Mouse (Mus musculus): Measurements from ENCODE around the gene Hoxb9. TPM values are rescaled to one million over a fixed set of nuclear protein-coding genes. Genes with fewer than 3 reads are reported as not detected.
A peak's percentile ranks its signal among the peaks of the same experiment; 100 is the strongest.

Hoxb9 gene
- polyA plus RNA-seq, 2 experiments = 0.01 TPM; not detected in 1

- H3K4me2 ChIP-seq (ENCODE audit: low read depth) = peak overlapping the region; percentile 41; the same call in 1 of the 2 replicates
- H3K27ac ChIP-seq = no peak overlapping the region
- H3K4me3 ChIP-seq (ENCODE audit: insufficient read depth in 1 of 2, low read depth in 2 of 2, low read length in 2 of 2) = peak overlapping the region; percentile 6 to 45
- no peaks in the 10 kb centered on the region for H3K36me3 ChIP-seq (replicated peaks; ENCODE audit: control insufficient read depth, insufficient read depth, low read depth)
- H3K9me3 ChIP-seq (ENCODE audit: control insufficient read depth, low read length) = no peaks in the 10 kb centered on the region
- DNase-seq (ENCODE audit: low read depth in 3 of 3, low spot score in 3 of 3) (no peak), ATAC-seq (ENCODE audit: insufficient read depth) (no peak)
- WGBS (ENCODE audit: insufficient replicate concordance) = under 1% methylated on average over 29 of the region's 29 CpGs
- peaks cover 76% of the 10 kb centered on the region for H3K27me3 ChIP-seq (ENCODE audit: control insufficient read depth, insufficient read depth, low read length)
- no peak for TF ChIP-seq CTCF (IDR thresholded peaks at IDR 0.05; ENCODE audit: low read depth)
- TF ChIP-seq EP300 (IDR thresholded peaks at IDR 0.05; ENCODE audit: low read depth) = no peak
- no peak overlapping the region for H3K9ac ChIP-seq (replicated peaks)
- no peaks in the 10 kb centered on the region for H3K4me1 ChIP-seq (replicated peaks; ENCODE audit: control insufficient read depth in 2 of 2, insufficient read depth in 2 of 2, low read length in 1 of 2)
These were observed 48.7 kb downstream of the Hoxb9 start for GRCm38 (mm10) chr11:96319910-96320309.

- ATAC-seq (ENCODE audit: insufficient read depth) (no peak), DNase-seq (ENCODE audit: low read depth in 3 of 3, low spot score in 3 of 3) (no peak)
- Histone ChIP-seq H3K9me3 (ENCODE audit: control insufficient read depth, low read length) (no peaks in the 10 kb centered on the region), H3K27me3 (ENCODE audit: control insufficient read depth, insufficient read depth, low read length) (peaks cover 76% of the 10 kb centered on the region), H3K9ac (replicated peaks) (no peak overlapping the region), H3K36me3 (replicated peaks; ENCODE audit: control insufficient read depth, insufficient read depth, low read depth) (no peaks in the 10 kb centered on the region), H3K4me1 (replicated peaks; ENCODE audit: control insufficient read depth in 2 of 2, insufficient read depth in 2 of 2, low read length in 1 of 2) (no peaks in the 10 kb centered on the region), H3K27ac (no peak overlapping the region), H3K4me2 (ENCODE audit: low read depth) (no peak overlapping the region), H3K4me3 (ENCODE audit: insufficient read depth in 1 of 2, low read depth in 2 of 2, low read length in 2 of 2) (no peak overlapping the region)
- no peak for TF ChIP-seq EP300 (IDR thresholded peaks at IDR 0.05; ENCODE audit: low read depth)
- TF ChIP-seq CTCF (IDR thresholded peaks at IDR 0.05; ENCODE audit: low read depth) = no peak
- WGBS (ENCODE audit: insufficient replicate concordance) = 43% methylated on average over 17 of the region's 17 CpGs
These were observed 49.4 kb downstream of the Hoxb9 start for GRCm38 (mm10) chr11:96320688-96321087.

GRCm38 (mm10) chr11:96321846-96322245 is 50.6 kb downstream of the Hoxb9 start:
- no peak overlapping the region for H3K4me3 ChIP-seq (ENCODE audit: insufficient read depth in 1 of 2, low read depth in 2 of 2, low read length in 2 of 2)
- no peak overlapping the region for H3K9ac ChIP-seq (replicated peaks)
- H3K9me3 ChIP-seq (ENCODE audit: control insufficient read depth, low read length) = no peaks in the 10 kb centered on the region
- no peak overlapping the region for H3K27ac ChIP-seq
- DNase-seq (ENCODE audit: low read depth in 3 of 3, low spot score in 3 of 3) = no peak
- TF ChIP-seq EP300 (IDR thresholded peaks at IDR 0.05; ENCODE audit: low read depth) (no peak), CTCF (IDR thresholded peaks at IDR 0.05; ENCODE audit: low read depth) (no peak)
- no peaks in the 10 kb centered on the region for H3K36me3 ChIP-seq (replicated peaks; ENCODE audit: control insufficient read depth, insufficient read depth, low read depth)
- no peak overlapping the region for H3K4me2 ChIP-seq (ENCODE audit: low read depth)
- ATAC-seq (ENCODE audit: insufficient read depth) = no peak
- peaks cover 76% of the 10 kb centered on the region for H3K27me3 ChIP-seq (ENCODE audit: control insufficient read depth, insufficient read depth, low read length)
- H3K4me1 ChIP-seq (replicated peaks; ENCODE audit: control insufficient read depth in 2 of 2, insufficient read depth in 2 of 2, low read length in 1 of 2) = no peaks in the 10 kb centered on the region
- 41% methylated on average over 5 of the region's 5 CpGs for WGBS (ENCODE audit: insufficient replicate concordance)

GRCm38 (mm10) chr11:96322738-96323137 is 51.5 kb downstream of the Hoxb9 start:
- 31% methylated on average over 6 of the region's 6 CpGs for WGBS (ENCODE audit: insufficient replicate concordance)
- no peak overlapping the region for H3K9ac ChIP-seq (replicated peaks)
- DNase-seq (ENCODE audit: low read depth in 3 of 3, low spot score in 3 of 3) (no peak), ATAC-seq (ENCODE audit: insufficient read depth) (no peak)
- no peaks in the 10 kb centered on the region for H3K4me1 ChIP-seq (replicated peaks; ENCODE audit: control insufficient read depth in 2 of 2, insufficient read depth in 2 of 2, low read length in 1 of 2)
- H3K4me3 ChIP-seq (ENCODE audit: insufficient read depth in 1 of 2, low read depth in 2 of 2, low read length in 2 of 2) = no peak overlapping the region
- TF ChIP-seq CTCF (IDR thresholded peaks at IDR 0.05; ENCODE audit: low read depth) (no peak), EP300 (IDR thresholded peaks at IDR 0.05; ENCODE audit: low read depth) (no peak)
- no peaks in the 10 kb centered on the region for H3K9me3 ChIP-seq (ENCODE audit: control insufficient read depth, low read length)
- no peak overlapping the region for H3K27ac ChIP-seq
- H3K4me2 ChIP-seq (ENCODE audit: low read depth) = no peak overlapping the region
- peaks cover 74% of the 10 kb centered on the region for H3K27me3 ChIP-seq (ENCODE audit: control insufficient read depth, insufficient read depth, low read length)
- no peaks in the 10 kb centered on the region for H3K36me3 ChIP-seq (replicated peaks; ENCODE audit: control insufficient read depth, insufficient read depth, low read depth)

GRCm38 (mm10) chr11:96323154-96323553 is 51.9 kb downstream of the Hoxb9 start, which contains the start of gene Hoxb3:
Gene Hoxb3 (plus strand): TSS chr11:96323326.
- WGBS (ENCODE audit: insufficient replicate concordance) = 55% methylated on average over 10 of the region's 10 CpGs
- H3K4me1 ChIP-seq (replicated peaks; ENCODE audit: control insufficient read depth in 2 of 2, insufficient read depth in 2 of 2, low read length in 1 of 2) = no peaks in the 10 kb centered on the region
- no peak within 1 kb of the TSS for H3K4me3 ChIP-seq (ENCODE audit: insufficient read depth in 1 of 2, low read depth in 2 of 2, low read length in 2 of 2)
- no peak for DNase-seq (ENCODE audit: low read depth in 3 of 3, low spot score in 3 of 3)
- TF ChIP-seq CTCF (IDR thresholded peaks at IDR 0.05; ENCODE audit: low read depth) = no peak
- no peak for TF ChIP-seq EP300 (IDR thresholded peaks at IDR 0.05; ENCODE audit: low read depth)
- peaks cover 72% of the 10 kb centered on the region for H3K27me3 ChIP-seq (ENCODE audit: control insufficient read depth, insufficient read depth, low read length)
- H3K36me3 ChIP-seq (replicated peaks; ENCODE audit: control insufficient read depth, insufficient read depth, low read depth) = no peaks in the 10 kb centered on the region
- ATAC-seq (ENCODE audit: insufficient read depth) = no peak
- H3K4me2 ChIP-seq (ENCODE audit: low read depth) = no peak within 1 kb of the TSS
- H3K9me3 ChIP-seq (ENCODE audit: control insufficient read depth, low read length) = no peaks in the 10 kb centered on the region
- no peak within 1 kb of the TSS for H3K9ac ChIP-seq (replicated peaks)
- no peak within 1 kb of the TSS for H3K27ac ChIP-seq

Measured in liver, embryonic 14.5 days (tissue).